ENCODE assay signal across 8 mouse cellular contexts in the genomic region with DNA sequence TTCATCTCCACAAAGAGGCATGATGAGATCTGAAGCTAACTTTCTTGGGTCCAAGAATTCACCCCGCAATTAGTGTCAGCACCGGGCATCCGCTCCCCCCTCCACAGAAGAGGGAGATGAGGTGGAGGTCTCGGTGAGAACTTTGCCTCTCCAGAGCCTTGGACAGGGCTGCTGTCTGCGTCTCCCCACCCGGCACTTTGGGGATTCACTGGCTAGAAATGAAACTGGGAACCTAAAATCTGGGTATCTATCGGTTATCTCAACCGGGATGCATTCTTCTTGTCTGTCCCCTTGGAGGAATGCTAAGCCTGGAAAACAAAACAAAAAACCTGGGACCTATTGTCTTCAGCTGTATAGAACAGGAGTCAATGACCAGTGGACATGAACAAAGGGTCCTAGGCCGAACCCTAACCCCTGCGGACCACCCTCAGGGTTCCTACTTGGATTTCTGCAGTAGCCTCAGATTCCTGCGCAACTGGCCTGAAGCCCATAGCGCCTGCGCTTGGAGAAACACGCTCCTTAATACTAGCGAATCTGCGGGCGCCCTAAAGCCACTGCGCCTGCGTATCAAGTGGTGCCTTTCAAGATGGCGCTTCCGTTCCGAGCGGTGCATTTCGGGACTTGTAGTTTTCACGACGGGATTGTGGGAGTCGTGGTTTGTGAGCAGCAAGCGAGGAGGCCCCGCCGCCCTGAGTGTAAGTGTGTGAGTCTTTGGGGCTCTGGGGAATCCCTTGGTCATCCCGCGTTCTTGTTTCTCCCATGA. TPM values are rescaled to one million over a fixed set of nuclear protein-coding genes. Genes with fewer than 3 reads are reported as not detected.
A peak's percentile ranks its signal among the peaks of the same experiment; 100 is the strongest.
DNase-seq lines count a peak whose midpoint lies in the region; ATAC-seq and TF ChIP-seq lines count a peak whose summit lies in the region.

A gene (plus strand): TSS at position 638 of the 763 bp plus-strand sequence.

- TF ChIP-seq CTCF in cortical plate, adult 2 months (IDR thresholded peaks at IDR 0.05; ENCODE audit: extremely low read depth, insufficient read depth, low read length) = no peak

- H3K27ac ChIP-seq in cortical plate, adult 2 months (ENCODE audit: insufficient read depth, low read length) = peak within 1 kb of the TSS; percentile 17; the same call in 1 of the 2 replicates

- H3K4me3 ChIP-seq in cortical plate, adult 2 months (ENCODE audit: insufficient read depth, low read length) = peak within 1 kb of the TSS; percentile 72
- peak within 1 kb of the TSS; percentile 95 for H3K4me3 ChIP-seq in megakaryocyte, embryonic 14.5 days (replicated peaks)

- peak; percentile 95 for ATAC-seq in activated CD4-positive, CD25-positive, alpha-beta regulatory T cell, adult 4 months

- no peaks in the 10 kb centered on the region for H3K9me3 ChIP-seq in megakaryocyte, embryonic 14.5 days

- DNase-seq in gastrocnemius, adult 8-10 months (ENCODE audit: low spot score in 2 of 2) = peak; percentile 88 to 92
- DNase-seq in hindlimb bud, embryonic 11.5 days (ENCODE audit: extremely low spot score, low read depth, low spot score) = peak; percentile 96
- DNase-seq in left cerebral cortex, adult 8-10 months (ENCODE audit: low spot score in 2 of 2) = peak; percentile 86 to 95
- peak; percentile 98 for DNase-seq in right cerebral cortex, postnatal 10 days (ENCODE audit: low spot score in 2 of 2)
- DNase-seq in urinary bladder, postnatal 25 days (ENCODE audit: low spot score) = peak; percentile 89

- H3K4me1 ChIP-seq in cortical plate, adult 2 months (ENCODE audit: control insufficient read depth, insufficient read depth, low read length) = peaks cover 5% of the 10 kb centered on the region
- H3K4me1 ChIP-seq in megakaryocyte, embryonic 14.5 days = peaks cover 75% of the 10 kb centered on the region

- TF ChIP-seq POLR2A in cortical plate, adult 2 months (IDR thresholded peaks at IDR 0.05; ENCODE audit: extremely low read depth, insufficient read depth, low read length) = peak; percentile 92

- H3K36me3 ChIP-seq in megakaryocyte, embryonic 14.5 days (replicated peaks; ENCODE audit: low read length) = peaks cover 10% of the 10 kb centered on the region

- peaks cover 5% of the 10 kb centered on the region for H3K27me3 ChIP-seq in megakaryocyte, embryonic 14.5 days (replicated peaks)

RNA-seq across cellular contexts. Expression of the gene that starts here (rescaled TPM):
- 100 to 1,000 TPM; 121 to 124 TPM for polyA plus RNA-seq in activated CD4-positive, CD25-positive, alpha-beta regulatory T cell, adult 4 months (2017; shearing (Covaris generic))
- polyA plus RNA-seq in cortical plate, adult 2 months (2012; rRNA removed) = 26.7 and 30.2 TPM in 2 replicates
- total RNA-seq in gastrocnemius, adult 8-10 months (2022) = 10 to 100 TPM; 58.7 to 64.9 (median 60.5) TPM
- total RNA-seq in left cerebral cortex, adult 8-10 months (2022) = 10 to 100 TPM; 17.2 to 27.5 (median 17.9) TPM
- 18.6 TPM in 1 of 2 replicates, not detected in the other for polyA plus RNA-seq in megakaryocyte, embryonic 14.5 days (2012; ENCODE audit: insufficient read depth, low replicate concordance)

Comparison
In these comparisons a context has a peak if more than half of its experiments do, and no peak if none do; other contexts are left out.
1. Peak in every context shown above with its lines: DNase-seq, ATAC-seq, H3K4me3 ChIP-seq and H3K27ac ChIP-seq.